Mouse (Mus musculus): ENCODE data around the gene Tmod3. TPM values are rescaled to one million over a fixed set of nuclear protein-coding genes. Genes with fewer than 3 reads are reported as not detected.
A peak's percentile ranks its signal among the peaks of the same experiment; 100 is the strongest.

The Tmod3 gene
- polyA plus RNA-seq, 1 experiment = 45.4 TPM

DNA sequence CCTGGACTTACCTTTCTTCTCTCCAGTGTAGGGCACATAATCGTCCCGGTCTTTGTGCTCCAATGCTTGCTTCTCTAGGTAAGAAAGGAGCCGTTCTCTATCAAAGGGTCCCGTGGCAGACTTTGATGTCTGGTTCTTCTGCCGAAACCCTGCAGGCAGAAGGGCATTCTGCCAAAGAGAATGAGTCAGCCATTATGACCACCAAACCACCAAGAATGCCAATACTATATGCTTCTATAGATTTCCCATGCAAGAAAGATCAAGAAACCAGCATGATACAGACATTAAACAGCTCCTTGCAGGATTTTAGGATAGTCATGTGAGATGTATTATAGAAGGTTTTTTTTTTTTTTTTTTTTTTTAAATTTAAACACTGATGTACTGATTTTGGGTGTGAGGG, 30.1 kb downstream of the Tmod3 start:
- Histone ChIP-seq H3K4me3 (replicated peaks; ENCODE audit: insufficient read depth, low read depth, low read length) (no peak overlapping the region), H3K4me1 (ENCODE audit: control insufficient read depth, insufficient read depth, low read length) (peaks cover 5% of the 10 kb centered on the region; the same call in 1 of the 2 replicates), H3K27ac (ENCODE audit: insufficient read depth, low read length) (no peak overlapping the region), H3K27me3 (ENCODE audit: control insufficient read depth, insufficient read depth, low read length) (no peaks in the 10 kb centered on the region)
- WGBS = 17% methylated on average over 5 of the region's 5 CpGs
- TF ChIP-seq POLR2A (IDR thresholded peaks at IDR 0.05; ENCODE audit: borderline replicate concordance, insufficient read depth, low read length) (no peak), CTCF (IDR thresholded peaks at IDR 0.05; ENCODE audit: borderline replicate concordance, insufficient read depth, low read depth, low read length) (no peak)
- DNase-seq = peak in 1 of 2 experiments; percentile 46

DNA sequence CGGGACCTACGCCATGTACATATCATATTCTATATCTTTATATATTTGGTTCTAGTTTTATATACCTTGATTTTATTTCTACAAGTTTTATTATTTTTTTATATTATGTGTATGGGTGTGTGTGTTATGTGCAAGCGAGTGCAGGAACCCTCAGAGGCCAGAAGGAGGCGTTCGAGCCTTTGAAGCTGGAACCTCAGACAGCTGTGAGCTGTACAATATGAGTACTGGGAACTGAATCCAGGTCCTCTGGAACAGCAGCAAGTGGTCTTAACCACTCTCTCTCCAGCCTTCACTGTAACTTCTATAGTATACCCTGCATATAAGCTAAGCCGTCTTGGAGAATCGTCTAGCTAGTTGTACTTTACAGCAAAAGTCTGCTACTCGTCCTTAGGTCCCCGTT, 31.4 kb downstream of the Tmod3 start:
- DNase-seq = no peak
- no peaks in the 10 kb centered on the region for H3K27me3 ChIP-seq (ENCODE audit: control insufficient read depth, insufficient read depth, low read length)
- WGBS = 95% methylated on average over 9 of the region's 9 CpGs
- H3K4me1 ChIP-seq (ENCODE audit: control insufficient read depth, insufficient read depth, low read length) = no peaks in the 10 kb centered on the region; the same call in 1 of the 2 replicates
- TF ChIP-seq CTCF (IDR thresholded peaks at IDR 0.05; ENCODE audit: borderline replicate concordance, insufficient read depth, low read depth, low read length) = no peak
- no peak for TF ChIP-seq POLR2A (IDR thresholded peaks at IDR 0.05; ENCODE audit: borderline replicate concordance, insufficient read depth, low read length)
- H3K4me3 ChIP-seq (replicated peaks; ENCODE audit: insufficient read depth, low read depth, low read length) = no peak overlapping the region
- H3K27ac ChIP-seq (ENCODE audit: insufficient read depth, low read length) = no peak overlapping the region

DNA sequence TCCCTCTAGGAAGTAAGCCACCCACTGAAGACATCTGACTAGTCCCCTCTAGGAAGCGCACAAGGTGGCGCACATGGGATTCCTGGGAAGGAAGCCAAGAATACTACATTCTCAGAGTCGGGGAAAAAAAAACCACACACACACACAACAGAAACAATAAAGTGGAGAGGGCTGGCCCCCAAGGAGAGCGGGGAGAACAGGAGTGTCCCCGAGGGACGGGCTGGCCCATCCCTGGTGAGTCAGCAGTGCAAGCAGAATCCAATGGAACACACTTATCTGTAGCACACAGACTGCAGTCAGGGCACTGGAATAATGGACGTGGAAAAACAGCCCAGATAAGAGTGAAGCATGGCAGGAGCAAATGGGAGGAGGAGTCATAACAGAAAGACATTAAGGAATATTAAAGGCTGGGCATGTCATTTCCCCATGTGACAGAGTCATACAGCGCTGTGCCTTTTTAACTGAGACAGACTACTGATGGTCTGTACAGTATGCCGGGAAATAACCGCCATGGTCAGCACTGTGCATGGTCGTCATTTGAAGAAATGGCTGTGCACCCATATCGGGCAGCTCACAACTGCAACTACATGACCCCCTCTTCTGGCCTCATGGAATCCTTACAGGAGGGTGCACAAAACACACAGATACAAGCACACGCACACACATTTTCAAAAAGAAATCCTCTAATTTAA, 31.9 kb downstream of the Tmod3 start:
- Histone ChIP-seq H3K27me3 (ENCODE audit: control insufficient read depth, insufficient read depth, low read length) (no peaks in the 10 kb centered on the region), H3K27ac (ENCODE audit: insufficient read depth, low read length) (no peak overlapping the region), H3K4me1 (ENCODE audit: control insufficient read depth, insufficient read depth, low read length) (no peaks in the 10 kb centered on the region; the same call in 1 of the 2 replicates), H3K4me3 (replicated peaks; ENCODE audit: insufficient read depth, low read depth, low read length) (no peak overlapping the region)
- TF ChIP-seq POLR2A (IDR thresholded peaks at IDR 0.05; ENCODE audit: borderline replicate concordance, insufficient read depth, low read length) = no peak
- TF ChIP-seq CTCF (IDR thresholded peaks at IDR 0.05; ENCODE audit: borderline replicate concordance, insufficient read depth, low read depth, low read length) = no peak
- no peak for DNase-seq
- 72% methylated on average over 13 of the region's 13 CpGs for WGBS

DNA sequence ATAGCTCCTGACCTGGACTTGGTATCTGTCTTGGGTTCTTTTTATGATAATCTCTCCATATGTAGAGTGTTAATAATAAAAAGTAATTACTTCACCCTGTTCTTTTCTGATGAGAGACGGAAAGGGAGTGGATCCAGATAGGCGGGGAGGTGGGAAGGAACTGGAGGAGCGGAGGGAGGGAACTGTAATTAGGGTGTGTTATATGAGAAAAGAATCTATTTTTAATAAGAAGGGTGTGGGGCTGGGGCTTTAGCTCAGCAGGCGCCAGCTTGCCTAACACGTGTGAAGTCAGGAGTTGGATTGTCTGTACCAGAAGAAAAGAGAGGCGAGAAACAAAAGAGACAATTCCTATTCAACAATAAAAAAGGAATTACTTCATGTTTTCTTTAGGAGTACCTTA, 35.8 kb downstream of the Tmod3 start:
- H3K27ac ChIP-seq (ENCODE audit: insufficient read depth, low read length) = no peak overlapping the region
- H3K27me3 ChIP-seq (ENCODE audit: control insufficient read depth, insufficient read depth, low read length) = no peaks in the 10 kb centered on the region
- no peaks in the 10 kb centered on the region; the same call in 1 of the 2 replicates for H3K4me1 ChIP-seq (ENCODE audit: control insufficient read depth, insufficient read depth, low read length)
- H3K4me3 ChIP-seq (replicated peaks; ENCODE audit: insufficient read depth, low read depth, low read length) = no peak overlapping the region
- DNase-seq = peak in 1 of 2 experiments; percentile 47
- TF ChIP-seq POLR2A (IDR thresholded peaks at IDR 0.05; ENCODE audit: borderline replicate concordance, insufficient read depth, low read length) = no peak
- no peak for TF ChIP-seq CTCF (IDR thresholded peaks at IDR 0.05; ENCODE audit: borderline replicate concordance, insufficient read depth, low read depth, low read length)
- WGBS = 16% methylated on average over 6 of the region's 6 CpGs

DNA sequence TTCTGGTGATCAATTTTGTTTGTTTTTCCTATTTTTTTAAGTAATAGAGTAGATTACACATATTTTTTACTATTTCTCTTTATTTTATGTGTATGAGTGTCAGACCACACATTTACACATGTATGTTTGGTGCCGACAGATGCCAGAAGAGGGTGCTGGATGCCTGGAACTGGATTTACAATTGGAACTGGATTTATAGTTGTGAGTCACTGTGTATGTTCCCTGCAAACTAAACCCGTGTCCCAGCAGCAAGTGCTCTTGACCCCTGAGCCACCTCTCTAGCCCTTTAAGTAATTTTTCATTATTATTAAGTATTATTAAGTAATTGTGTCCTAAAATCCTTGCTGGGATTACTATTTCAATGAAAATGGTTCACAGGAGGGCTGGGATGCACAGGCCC, 37.2 kb downstream of the Tmod3 start:
- no peaks in the 10 kb centered on the region for H3K27me3 ChIP-seq (ENCODE audit: control insufficient read depth, insufficient read depth, low read length)
- DNase-seq = no peak
- no peaks in the 10 kb centered on the region; the same call in 1 of the 2 replicates for H3K4me1 ChIP-seq (ENCODE audit: control insufficient read depth, insufficient read depth, low read length)
- H3K4me3 ChIP-seq (replicated peaks; ENCODE audit: insufficient read depth, low read depth, low read length) = no peak overlapping the region
- no peak overlapping the region for H3K27ac ChIP-seq (ENCODE audit: insufficient read depth, low read length)
- no peak for TF ChIP-seq CTCF (IDR thresholded peaks at IDR 0.05; ENCODE audit: borderline replicate concordance, insufficient read depth, low read depth, low read length)
- no peak for TF ChIP-seq POLR2A (IDR thresholded peaks at IDR 0.05; ENCODE audit: borderline replicate concordance, insufficient read depth, low read length)
- WGBS = 80% methylated on average over 2 of the region's 2 CpGs

DNA sequence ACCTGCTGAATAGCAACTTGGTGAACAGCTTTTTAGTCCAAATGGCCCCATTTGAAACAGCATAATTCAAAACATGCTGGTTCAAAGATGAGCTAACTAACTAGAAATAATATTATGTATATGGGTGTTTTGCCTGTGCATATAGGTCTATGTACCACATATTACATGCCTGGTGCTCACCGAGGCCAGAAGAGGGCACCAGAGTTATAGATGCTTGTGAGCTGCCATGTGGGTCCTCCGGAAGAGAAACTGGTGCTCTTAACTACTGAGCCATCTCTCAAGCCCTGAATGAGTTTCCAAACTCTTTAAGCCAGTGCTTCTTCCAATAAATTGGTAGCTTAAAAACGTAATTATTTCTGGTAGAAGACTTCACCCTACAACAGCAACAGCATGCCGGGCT, 37.7 kb downstream of the Tmod3 start:
- Histone ChIP-seq H3K4me1 (ENCODE audit: control insufficient read depth, insufficient read depth, low read length) (no peaks in the 10 kb centered on the region; the same call in 1 of the 2 replicates), H3K27ac (ENCODE audit: insufficient read depth, low read length) (no peak overlapping the region), H3K27me3 (ENCODE audit: control insufficient read depth, insufficient read depth, low read length) (no peaks in the 10 kb centered on the region), H3K4me3 (replicated peaks; ENCODE audit: insufficient read depth, low read depth, low read length) (no peak overlapping the region)
- peak; percentile 36 to 44 for DNase-seq
- TF ChIP-seq CTCF (IDR thresholded peaks at IDR 0.05; ENCODE audit: borderline replicate concordance, insufficient read depth, low read depth, low read length) = peak; percentile 59; the same call in 1 of the 2 replicates
- TF ChIP-seq POLR2A (IDR thresholded peaks at IDR 0.05; ENCODE audit: borderline replicate concordance, insufficient read depth, low read length) = no peak
- 63% methylated on average over 4 of the region's 4 CpGs for WGBS

DNA sequence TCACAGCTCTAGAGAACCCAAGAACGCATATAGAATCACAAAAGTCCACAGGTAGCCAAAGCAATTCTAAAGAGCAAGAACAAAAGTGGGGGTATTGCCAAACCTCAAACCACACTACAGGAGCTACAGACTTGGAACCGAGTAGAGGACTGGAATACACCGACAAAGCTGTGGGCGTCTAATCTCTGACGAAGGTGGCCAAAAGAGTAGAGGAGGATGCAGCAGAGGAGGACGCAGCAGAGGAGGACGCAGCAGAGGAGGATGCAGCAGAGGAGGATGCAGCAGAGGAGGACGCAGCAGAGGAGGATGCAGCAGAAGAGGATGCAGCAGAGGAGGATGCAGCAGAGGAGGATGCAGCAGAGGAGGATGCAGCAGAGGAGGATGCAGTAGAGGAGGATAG, 38.5 kb downstream of the Tmod3 start:
- no peak for DNase-seq
- no peak overlapping the region for H3K27ac ChIP-seq (ENCODE audit: insufficient read depth, low read length)
- no peaks in the 10 kb centered on the region for H3K27me3 ChIP-seq (ENCODE audit: control insufficient read depth, insufficient read depth, low read length)
- 77% methylated on average over 8 of the region's 8 CpGs for WGBS
- H3K4me1 ChIP-seq (ENCODE audit: control insufficient read depth, insufficient read depth, low read length) = no peaks in the 10 kb centered on the region; the same call in 1 of the 2 replicates
- no peak overlapping the region for H3K4me3 ChIP-seq (replicated peaks; ENCODE audit: insufficient read depth, low read depth, low read length)
- no peak for TF ChIP-seq CTCF (IDR thresholded peaks at IDR 0.05; ENCODE audit: borderline replicate concordance, insufficient read depth, low read depth, low read length)
- no peak for TF ChIP-seq POLR2A (IDR thresholded peaks at IDR 0.05; ENCODE audit: borderline replicate concordance, insufficient read depth, low read length)

DNA sequence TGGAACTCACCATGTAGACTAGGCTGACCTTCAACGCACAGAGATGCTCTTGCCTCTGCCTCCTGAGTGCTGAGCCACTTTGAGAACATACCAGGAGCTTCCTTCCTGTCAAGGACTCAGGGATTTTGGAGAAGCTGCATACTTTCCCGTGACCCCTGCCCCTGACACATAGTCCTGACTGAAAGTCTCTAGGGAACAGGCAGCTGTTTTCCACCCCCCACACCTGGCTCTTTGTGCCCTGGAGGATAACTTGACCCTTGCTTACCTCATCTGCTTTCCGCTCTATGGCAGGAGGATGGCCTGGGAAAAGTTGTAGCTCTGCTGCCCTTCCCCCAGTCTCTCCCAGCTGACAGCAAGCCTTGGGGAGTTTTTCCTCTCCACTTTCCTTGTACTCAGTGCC, 41.7 kb downstream of the Tmod3 start:
- Histone ChIP-seq H3K4me3 (replicated peaks; ENCODE audit: insufficient read depth, low read depth, low read length) (no peak overlapping the region), H3K27ac (ENCODE audit: insufficient read depth, low read length) (no peak overlapping the region), H3K27me3 (ENCODE audit: control insufficient read depth, insufficient read depth, low read length) (no peaks in the 10 kb centered on the region), H3K4me1 (ENCODE audit: control insufficient read depth, insufficient read depth, low read length) (no peaks in the 10 kb centered on the region; the same call in 1 of the 2 replicates)
- no peak for TF ChIP-seq POLR2A (IDR thresholded peaks at IDR 0.05; ENCODE audit: borderline replicate concordance, insufficient read depth, low read length)
- no peak for TF ChIP-seq CTCF (IDR thresholded peaks at IDR 0.05; ENCODE audit: borderline replicate concordance, insufficient read depth, low read depth, low read length)
- DNase-seq = no peak
- WGBS = 79% methylated on average over 3 of the region's 3 CpGs

Measured in cerebellum, adult 2 months (tissue).